Mouse (Mus musculus): ENCODE results near the gene Pkhd1.

- no peak for TF ChIP-seq CTCF (conservative IDR thresholded peaks at IDR 0.05; ENCODE audit: low read length)
- TF ChIP-seq POU5F1 (IDR thresholded peaks at IDR 0.05; ENCODE audit: borderline replicate concordance, low read length) = no peak
Observed at GRCm38 (mm10) chr1:20571469-20571868, 46.4 kb downstream of the Pkhd1 start.
